Mouse (Mus musculus): ENCODE measurements around the gene Dync1i2.

The Dync1i2 gene

DNA sequence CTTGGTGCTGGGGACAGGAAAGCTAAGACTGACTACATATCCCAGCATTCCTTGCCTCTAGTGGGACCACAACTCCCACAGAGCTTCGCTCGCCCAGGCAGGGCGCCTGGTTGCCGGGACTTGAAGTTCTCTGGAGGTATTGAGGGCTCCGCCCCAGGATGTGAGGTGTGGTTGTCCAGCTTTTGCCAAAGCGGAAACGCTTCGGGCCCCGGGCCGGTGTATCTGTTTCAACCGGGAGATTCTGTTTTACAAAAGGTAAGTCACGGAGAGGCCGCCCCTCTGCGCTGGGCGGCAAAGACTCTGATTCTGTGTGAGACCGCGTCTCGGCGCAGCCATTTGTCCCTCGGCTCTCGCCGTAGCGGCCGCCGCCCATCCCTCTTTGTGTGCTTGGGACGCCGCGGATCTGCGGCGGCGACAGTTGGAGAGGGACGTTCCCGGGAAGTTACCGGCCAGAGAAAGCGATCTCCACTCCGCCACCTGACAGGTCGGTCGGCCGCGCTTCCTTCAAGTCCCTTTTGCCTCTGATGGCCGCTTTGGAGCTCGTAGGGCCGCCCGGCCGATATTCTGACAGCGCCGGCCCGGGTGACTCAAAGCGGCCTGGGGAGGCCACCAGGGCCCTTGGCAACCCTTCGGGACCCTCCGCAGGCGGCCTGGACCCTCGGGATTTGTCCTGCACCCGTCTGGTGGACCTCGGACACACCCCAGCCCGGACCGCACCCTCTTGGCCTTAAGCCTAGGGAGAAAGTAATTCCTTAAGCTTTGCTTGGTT, at the start of gene Dync1i2:
Gene Dync1i2 (plus strand): TSS at position 116 of the 769 bp plus-strand sequence.
- DNase-seq, result peak; percentile 99

DNA sequence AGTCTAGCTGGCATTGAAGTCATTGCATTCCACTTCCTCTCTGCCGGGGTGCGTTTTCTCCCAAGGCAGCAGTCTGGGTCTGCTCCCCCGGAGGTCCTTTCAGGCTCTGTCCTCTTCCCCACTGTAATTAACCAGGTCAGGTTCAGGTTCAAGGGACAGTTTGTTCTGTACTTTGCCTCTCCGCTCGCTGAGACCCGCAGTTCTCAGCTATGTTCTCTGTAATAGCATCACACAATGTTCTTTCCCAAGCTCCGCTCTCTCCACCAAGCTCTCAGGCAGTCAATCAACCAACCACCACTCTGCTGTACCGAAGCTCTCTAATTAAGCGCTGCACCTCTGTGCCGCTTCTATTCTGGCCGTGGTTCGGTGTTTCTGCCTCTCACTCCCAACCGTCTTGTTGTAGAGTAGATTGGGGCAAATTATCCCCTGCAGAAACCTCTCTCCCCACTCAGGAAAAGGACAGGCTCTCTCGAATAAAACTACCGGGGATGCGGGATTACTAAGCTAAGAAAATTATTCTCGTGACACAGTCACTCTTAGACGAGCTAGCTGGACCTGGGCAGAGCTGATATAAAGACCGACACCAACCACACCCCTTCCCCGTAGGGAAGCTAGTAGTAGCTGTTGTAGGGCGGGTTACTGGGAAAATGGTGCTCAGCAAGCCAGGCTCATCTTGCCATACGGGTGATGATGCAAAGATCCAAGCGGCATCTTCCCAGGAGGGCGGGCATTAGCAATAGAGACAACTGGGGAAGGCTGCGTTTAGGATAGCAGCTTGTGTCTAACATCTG, 48.5 kb upstream of the Dync1i2 start:
- no peak for DNase-seq

DNA sequence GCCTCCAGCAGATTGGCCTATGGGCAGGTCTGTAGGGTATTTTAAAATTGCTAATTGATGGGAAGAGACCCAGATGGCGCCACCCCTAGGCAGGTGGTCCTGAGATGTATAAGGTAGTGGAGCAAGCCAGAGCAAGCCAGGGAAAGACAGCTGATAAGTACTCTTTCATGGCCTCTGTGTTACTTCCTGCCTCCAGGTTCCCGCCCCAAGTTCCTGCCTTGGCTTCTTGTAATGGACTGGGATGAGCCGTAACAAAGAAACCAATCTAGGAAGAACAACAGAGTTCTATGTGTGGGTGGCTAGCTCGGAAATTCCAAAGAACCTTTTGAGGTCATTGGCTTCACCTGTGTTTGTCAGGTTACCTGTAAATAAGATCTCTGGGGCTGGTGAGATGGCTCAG, 44.3 kb upstream of the Dync1i2 start:
- no peak for DNase-seq

DNA sequence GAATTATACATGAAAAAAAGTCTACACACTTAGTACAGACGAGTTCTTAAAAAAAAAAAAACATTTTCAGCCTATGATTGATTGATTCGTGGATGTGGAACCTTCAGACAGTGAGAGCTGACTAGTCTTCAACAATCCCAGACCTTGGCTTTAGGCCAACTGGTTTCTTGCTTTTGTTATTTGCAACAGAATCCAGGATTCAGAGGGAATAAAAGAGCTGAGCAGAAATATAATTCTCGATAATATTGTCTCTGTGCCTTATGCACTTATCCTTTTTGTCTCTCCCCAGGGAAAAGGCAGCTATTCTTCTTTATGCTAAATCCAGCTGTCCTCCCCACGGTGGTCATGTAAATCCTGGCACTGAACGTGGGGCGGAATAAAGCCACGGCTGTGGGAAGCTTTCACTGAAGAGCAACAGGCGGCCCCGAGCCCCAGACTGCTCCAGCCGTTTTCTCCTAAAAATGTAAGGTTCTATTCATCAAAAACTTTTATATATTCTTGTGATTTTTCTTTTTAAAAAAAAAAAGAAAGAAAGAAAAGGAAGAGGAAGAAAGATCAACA, 43.0 kb upstream of the Dync1i2 start:
- DNase-seq, result no peak

DNA sequence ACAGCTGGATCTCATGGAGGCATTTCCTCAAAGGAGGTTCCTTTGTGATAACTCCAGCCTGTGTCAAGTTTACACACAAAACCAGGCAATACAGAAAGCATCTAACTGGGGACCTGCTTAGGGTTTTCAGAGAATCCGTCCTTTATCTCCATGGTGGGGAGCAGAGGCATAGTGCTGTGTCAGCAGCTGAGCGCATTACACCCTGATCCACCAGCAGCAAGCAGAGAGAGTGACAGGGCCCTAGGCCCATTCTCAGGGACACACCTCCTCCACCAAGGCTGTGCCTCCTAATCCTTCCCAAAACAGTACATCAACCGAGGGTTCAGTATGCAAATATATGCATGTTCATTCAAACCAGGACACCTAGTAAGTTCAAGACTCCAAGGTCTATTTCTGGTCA, 38.5 kb upstream of the Dync1i2 start:
- DNase-seq, result peak; percentile 39

DNA sequence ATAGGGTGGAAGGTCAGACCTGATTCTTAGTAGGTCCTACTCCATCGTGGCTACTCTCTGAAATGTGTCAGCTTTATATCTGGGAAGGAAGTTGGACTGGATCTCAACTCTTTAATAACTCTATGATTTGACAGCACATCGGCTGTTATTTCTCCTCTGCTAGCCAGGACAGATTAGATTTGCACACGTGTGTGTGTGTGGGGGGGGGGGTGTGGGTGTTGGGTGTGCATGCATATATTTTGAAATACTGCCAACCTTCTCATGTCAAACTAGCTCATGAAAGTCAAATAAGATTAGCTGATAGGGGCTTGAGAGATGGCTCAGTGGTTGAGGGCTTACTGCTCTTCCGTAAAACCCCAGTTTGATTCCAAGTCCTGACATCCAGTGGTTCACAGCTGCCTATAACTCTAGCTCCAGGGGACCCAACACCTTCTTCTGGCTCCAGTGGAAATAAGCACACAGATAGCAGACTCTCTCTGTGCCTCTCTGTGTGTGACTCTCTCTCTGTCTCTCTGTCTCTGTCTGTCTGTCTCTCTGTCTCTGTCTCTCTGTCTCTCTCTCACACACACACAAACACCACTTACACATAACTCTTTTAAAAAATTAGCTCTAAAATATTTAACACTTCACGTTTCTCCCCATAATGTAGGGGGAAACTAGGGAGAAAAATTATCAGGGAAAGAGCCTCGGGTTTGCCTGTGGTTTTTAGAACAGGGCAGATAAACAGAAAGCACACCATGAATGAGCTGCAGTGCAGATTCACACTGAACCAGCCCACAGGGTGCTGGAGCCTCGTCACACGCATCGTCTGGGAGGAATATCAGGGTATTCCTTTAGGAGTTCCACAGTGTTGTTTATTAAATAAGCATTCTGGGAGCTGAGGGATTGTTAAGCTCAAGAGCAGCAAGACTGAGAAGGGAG, 34.9 kb upstream of the Dync1i2 start:
- peak; percentile 54 for DNase-seq

DNA sequence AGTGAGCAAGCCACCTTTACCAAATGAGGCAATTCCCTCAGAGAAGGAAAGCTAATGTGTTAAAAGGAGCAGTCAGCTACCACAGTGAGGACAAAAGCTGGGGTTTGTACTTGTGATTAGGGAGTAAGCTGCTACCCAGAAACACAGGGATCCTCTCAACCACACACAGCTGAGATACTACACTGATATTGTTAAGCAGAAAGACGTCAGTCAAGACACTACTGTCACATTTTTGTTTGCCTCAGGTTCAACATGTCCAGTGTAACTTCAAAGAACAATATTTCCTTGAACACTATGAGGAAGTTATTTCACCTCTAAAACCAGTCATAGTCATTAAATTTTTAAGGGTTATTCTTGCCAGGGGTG, 34.3 kb upstream of the Dync1i2 start:
- peak; percentile 48 for DNase-seq

DNA sequence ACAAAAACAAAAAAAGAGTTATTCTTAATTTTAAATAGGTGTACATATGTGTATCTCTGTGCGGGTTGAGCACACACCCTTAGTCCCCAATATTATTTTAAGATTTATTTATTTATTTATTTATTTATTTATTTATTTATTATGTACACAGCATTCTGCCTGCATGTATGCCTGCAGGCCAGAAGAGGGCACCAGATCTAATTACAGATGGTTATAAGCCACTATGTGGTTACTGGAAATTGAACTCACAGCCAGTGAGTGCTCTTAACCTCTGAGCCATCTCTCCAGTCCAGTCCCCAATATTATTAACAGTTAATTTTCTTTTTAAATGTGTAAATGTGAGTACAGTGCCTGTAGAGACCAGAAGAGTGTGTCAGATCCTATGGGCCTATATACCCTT, 33.7 kb upstream of the Dync1i2 start:
- no peak for DNase-seq

GRCm38 (mm10) chr2:71179716-71180115, 31.8 kb upstream of the Dync1i2 start:
- DNase-seq, result peak; percentile 65

GRCm38 (mm10) chr2:71180566-71181217, 30.8 kb upstream of the Dync1i2 start:
- peak; percentile 85 for DNase-seq

- peak; percentile 19 for DNase-seq
Observed at GRCm38 (mm10) chr2:71187950-71188349, 23.6 kb upstream of the Dync1i2 start.

- DNase-seq, result peak; percentile 22
Observed at GRCm38 (mm10) chr2:71188861-71189260, 22.6 kb upstream of the Dync1i2 start.

DNA sequence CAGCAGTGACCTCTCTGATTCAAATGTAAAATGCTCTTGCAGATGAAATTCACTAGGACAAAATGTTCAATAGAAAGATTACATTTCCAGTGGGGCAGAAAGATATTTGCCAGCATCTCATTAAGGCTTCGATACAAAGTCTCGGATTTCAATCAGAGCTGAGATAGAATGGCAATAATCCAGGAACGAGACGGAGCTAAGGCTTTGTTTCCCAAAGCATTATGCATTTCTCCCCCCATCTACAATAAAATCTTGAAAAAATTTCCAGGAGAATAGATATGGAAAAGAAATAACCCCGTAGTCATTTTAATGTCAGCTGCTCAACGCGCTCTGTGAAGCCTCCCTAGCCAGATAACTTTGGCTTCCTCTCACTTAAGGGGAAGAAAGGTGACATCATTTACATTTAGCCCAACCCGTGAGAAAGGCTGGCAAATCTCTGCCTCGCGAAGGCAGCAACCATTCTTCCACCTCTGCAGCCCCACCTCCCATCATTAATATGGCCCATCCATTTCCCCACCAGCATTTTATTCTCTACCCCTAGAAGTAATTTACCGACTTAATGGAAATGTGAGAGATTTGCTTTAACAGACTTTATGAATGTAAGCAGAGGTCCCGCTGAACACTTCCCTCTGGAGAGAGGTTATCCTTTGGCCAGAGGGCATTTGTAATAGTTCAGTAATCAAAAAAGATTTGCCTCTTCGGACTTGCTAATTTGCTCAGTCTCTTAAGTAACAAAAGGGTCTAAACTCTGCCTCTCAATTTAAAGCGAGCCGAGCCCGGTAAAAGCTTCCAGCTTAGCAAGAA, 19.9 kb upstream of the Dync1i2 start:
- peak; percentile 19 for DNase-seq

GRCm38 (mm10) chr2:71192195-71192807, 19.2 kb upstream of the Dync1i2 start:
- DNase-seq, result peak; percentile 53

DNA sequence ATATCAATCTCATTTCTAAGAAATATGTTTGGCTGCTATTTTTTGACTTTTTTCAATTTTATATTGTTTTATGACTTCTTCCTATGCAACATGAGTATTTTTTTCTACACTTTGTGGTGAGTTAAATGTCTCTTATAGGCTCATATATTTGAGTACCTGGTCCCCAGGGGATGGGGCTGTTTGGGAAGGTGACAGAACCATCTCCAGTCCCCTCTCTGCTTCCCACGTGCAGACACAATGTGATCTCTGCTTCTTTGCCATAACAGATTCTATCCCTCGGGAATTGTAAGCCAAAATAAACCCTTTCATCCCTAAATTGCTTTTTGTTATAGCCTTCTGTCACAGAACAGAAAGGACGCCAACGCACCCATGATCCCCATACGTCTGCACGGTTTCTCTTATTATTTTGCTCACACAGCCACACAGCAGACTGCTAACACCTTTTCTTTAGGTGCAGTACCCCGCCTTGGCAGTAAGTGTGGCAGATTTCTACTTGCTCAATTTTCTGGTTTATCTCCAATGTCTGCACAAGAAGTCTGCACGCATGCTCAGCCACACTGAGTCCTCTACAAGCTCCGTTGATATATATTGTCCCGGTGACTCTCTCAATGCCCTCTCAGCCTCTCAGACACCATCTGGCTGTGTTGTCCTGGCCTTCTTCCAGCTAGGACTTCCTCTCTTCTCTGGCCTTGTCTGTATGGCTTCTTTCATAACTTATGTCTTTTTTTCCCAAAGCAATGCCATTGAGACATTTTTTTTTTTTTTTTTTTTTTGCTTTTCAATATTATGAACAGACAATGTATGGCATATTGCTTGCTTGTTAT, 17.2 kb upstream of the Dync1i2 start:
- DNase-seq, result peak; percentile 86

DNA sequence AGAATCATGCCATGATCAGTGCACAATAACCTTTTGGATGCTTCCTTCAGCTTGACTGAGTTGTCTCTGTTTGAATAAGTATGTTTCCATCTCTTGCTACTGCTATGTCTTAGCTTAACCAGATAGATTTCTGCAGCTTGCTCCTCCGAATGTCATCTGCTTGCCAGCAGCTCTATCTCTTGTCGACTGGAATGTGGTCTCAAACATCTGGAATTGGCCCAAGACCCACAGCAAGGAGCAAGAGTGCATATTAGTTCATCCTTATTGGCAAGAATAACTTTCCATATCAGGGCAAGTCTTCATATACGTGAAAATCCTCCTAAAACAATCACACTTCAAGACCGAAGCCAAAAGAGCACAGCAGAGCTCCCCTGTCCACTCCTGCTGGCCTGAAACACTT, 14.6 kb upstream of the Dync1i2 start:
- peak; percentile 72 for DNase-seq

DNA sequence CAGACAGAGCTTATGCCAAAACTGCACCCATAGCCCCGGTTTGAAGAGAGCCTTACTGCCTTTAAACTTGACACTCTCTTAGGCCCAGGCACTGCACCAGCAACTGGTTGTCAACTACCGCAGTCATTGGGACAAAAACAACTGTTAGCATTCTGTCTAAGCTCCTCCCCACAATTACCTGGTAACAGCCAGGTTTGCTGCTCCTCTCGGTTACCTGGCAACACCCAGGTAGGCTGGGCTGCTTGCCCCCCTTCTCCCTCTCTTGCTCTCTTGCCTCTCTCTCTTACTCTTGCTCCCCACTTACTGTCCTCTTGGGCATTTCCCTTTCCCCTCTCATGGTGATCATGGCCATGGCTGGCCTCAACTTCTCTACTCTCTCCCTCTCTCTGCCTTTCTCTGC, 12.6 kb upstream of the Dync1i2 start:
- DNase-seq, result peak; percentile 57

DNA sequence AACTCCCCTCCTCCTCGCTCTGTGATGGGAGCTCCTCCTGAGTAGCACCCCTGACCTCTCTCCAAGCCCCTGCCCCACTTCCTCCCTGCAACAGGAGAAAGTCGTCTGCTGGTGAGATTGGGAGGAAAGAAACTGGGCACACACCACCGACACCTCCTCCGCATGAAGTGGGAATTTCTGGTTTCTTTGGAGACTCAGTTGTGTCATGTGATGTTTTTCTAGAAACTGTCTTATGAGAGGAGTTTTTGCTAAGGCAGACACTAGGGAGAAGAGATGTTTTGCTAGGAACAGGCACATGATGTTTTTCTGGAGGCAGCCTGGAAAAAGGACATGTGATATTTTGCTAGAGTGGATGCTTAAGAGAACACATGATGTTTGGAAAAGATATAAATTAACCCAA, 11.0 kb upstream of the Dync1i2 start:
- peak; percentile 89 for DNase-seq

DNA sequence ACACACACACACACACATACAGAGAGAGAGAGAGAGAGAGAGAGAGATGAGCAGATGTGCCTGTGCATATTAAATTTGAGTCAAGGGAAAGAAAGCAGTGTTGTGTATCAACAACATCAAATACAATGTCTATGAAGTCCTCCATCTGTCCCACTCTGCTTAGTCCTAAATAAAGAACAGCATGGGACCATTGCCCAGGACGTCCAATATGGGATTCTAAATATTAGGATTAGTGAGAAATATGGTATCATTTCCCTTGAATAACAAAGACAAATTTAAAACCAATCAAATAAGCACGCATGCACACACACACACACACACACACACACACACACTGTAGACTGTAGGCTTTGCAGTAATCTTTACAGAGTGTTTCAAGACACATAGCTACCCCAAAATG, 9.6 kb upstream of the Dync1i2 start:
- DNase-seq, result no peak

GRCm38 (mm10) chr2:71203819-71204432, 7.6 kb upstream of the Dync1i2 start:
- peak; percentile 96 for DNase-seq
